Mouse (Mus musculus): ENCODE measurements around the gene Spsb3.

The Spsb3 gene

GRCm38 (mm10) chr17:24886134-24886931, at the start of gene Spsb3, which contains the start of gene Nubp2:
Gene Spsb3, plus strand, starts transcription at chr17:24886643.
Gene Nubp2, minus strand, starts transcription at chr17:24886349.
- peak; percentile 99 to 100 for DNase-seq

GRCm38 (mm10) chr17:24839842-24840241, 46.6 kb upstream of the Spsb3 start, which contains the start of gene Hagh:
Gene Hagh, plus strand, starts transcription at chr17:24840143.
- no peak for DNase-seq

GRCm38 (mm10) chr17:24840341-24840740, 46.1 kb upstream of the Spsb3 start:
- no peak for DNase-seq

- peak; percentile 71 to 81 for DNase-seq
Observed at GRCm38 (mm10) chr17:24841133-24841532, 45.3 kb upstream of the Spsb3 start.

DNA sequence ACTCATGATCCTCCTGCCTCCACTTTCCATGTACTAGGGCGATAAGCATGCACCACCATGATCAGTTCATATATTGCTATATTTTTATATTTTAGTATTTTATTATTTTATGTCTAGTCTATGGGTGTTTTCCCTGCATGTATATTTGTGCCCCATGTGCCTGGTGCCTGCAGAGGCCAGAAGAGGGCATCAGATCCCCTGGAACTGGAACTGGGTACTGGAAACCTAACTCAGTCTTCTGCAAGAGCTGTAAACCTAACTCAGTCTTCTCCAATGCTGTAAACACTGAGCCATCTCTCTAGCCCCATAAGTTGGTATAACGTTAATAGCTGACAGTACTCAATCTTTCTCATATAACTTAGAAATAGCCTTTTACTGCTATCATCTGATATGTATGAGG, 43.8 kb upstream of the Spsb3 start:
- DNase-seq = peak; percentile 53 to 62

DNA sequence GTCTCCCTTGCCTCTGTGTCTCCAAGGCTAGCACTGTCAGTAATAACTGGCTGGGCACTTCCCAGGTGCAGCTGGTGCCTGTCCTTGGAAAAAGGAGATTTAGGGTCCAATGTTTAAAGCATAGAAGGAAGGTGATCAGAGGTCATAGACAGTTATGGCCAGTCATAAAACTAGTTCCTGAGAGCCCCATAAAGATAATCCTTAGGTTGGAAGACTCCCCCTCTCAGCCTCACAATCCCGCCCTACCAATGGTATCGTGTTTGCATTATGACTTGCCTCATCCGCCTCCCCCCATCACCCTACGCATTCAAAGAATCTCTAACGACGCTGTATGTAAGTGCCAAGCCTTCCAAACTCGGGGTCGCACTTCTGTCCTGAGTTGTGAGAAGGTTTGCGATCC, 41.9 kb upstream of the Spsb3 start:
- no peak for DNase-seq

DNA sequence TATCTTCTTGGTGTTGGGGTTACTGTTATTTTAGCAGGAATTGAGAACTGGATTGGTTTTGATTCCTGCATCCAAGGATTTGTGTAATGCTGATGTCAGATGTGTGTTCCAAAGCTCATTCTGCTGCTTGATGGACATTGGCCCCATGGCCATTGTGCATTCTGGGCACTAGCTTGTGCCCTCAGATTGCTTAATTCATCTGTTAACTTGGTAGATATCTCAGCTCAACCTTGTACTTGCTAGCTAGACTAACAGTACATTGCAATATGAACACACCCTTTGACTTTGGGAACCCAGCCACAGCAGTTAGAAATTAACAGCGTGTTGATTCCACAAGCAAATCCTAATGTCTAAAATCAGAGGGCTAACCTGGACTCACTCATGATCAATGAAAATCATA, 39.1 kb upstream of the Spsb3 start:
- peak; percentile 74 to 85 for DNase-seq

DNA sequence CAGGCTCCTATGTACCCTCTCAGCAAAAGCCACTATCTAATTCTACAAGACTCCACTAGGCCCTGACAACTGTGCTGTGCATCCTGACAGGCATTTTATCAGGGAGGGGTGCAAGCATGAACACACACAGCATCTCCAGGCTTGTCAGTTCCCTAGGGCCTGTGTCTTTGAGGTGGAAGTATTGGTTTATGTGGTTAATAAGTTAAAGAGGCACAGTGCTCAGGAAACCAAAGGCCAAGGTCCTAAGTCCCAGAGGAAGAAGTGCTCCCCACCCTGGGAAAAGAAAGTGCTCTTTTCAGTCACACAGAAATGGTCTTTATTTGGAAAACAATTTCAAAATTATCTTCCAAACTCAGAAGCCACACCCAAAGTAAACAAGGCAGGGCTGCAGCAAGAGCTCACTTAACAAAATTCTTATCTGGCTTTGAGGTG, 37.8 kb upstream of the Spsb3 start:
- peak; percentile 52 to 80 for DNase-seq

GRCm38 (mm10) chr17:24849733-24850064, 36.7 kb upstream of the Spsb3 start:
- no peak for DNase-seq

DNA sequence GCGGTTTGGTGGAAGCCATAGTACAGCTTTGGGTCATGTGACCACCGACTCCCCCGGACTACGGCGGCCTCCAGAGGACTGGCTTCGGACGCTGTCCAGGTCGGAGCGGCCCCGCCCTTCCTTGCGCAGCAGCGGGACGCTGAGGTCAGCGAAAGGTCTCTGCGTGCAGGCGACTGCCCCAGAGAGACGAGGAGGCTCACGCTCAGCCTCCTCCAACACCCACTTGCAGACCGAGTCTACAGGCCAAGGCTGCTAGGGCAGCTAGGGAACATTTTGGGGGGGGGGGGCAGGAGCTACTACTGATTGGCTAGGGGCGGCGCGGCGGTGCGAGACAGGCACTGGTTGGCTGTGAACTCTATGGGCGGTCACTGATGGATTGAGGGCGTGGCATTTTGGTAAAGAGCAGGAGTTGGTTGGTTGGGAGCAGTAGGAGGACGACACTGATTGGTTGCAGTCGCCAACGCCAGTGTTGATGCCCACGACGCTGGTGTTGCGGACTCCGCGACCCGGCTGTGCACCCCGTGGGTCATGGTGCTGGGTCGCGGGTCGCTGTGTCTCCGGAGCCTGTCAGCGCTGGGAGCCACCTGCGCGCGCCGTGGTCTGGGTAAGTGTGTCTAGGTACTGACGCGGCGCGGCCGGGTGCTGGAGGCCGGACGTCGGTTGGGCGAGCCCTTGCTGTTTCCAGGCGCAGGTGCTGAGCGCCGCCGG, 36.2 kb upstream of the Spsb3 start, which contains the start of gene Fahd1:
Gene Fahd1, minus strand, starts transcription at position 300 of the 708 bp plus-strand sequence.
- peak; percentile 97 to 99 for DNase-seq

GRCm38 (mm10) chr17:24850773-24851127, 35.7 kb upstream of the Spsb3 start:
- DNase-seq = no peak

GRCm38 (mm10) chr17:24851381-24852125, 34.9 kb upstream of the Spsb3 start:
- no peak for DNase-seq

DNA sequence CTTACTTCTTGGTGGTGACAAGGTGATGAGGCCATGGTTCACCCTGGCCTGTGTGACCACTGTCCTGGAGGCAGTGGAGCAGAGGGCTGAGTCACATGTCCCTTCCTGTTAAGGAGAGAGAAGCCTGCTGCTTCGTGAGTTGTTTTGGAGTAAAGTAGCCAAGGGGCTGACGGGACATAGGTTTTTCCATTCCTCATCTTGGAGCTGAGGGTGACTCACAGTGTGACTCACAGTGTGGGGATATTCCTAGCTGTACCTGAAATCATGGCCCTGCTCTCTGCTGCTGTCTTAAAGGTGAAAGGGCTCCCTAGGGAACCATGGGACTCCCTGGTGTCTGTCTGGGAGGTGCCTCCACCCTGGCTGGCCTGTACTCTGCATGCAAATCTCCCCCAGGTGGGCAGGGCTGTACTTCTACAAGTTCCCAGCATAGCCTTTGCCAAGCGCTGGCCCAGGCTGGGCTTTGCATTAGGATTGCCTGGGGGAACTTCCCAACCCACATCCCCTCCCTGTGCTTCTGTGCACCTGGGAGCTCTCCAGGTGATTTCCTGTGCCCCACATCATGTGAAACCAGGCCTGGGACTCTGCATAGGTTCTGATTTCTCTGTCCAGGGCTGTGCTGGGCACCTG, 30.5 kb upstream of the Spsb3 start:
- DNase-seq = peak; percentile 45 to 60

DNA sequence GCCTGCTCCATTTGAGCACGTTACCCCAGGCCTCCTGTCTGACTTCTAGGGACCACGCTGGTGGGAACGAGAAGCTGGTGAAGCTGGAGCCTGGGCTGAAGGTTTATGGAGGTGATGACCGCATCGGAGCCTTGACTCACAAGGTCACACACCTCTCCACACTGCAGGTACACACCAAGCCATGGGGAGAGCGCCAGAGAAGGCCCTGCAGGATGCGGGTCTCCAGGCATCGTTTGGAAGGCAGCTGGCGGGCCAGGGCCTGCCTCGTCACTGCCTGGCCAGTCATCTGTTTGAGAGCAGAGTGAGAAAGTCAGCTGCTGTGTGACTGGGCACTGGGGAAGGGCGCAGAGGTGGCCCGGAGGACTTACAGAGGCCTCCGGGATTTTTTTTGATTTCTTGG, 29.9 kb upstream of the Spsb3 start:
- peak in 1 of 2 experiments; percentile 10 for DNase-seq

DNA sequence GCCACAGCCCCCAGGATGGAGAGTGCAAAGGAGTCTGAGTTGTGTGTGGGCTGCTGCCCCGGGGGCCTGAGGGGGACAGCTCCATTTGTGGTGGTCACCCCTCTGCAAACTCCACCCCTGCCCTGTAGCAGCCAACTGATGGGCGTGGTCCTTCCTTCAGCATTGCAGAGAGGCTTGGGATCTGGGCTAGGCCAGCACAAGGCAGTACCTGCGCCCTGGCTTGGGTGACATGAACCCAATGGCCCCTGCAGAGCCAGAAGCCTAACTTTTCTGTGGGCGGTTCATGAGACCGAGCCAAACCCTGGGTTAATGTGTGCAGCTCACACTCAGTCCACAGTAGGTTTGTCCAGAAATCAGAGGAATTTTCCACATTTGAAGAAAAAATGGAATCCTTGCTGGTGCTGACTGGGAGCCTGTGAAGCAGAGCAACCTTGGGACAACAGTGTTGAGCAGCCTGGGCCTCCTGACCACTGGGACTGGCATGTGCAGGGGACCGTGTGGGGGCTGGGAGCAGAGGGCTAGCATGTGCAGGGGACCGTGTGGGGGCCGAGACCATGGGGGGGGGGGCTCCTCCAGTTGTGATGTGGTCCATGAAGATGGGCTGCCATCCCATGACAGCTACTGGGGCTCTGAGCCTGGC, 28.5 kb upstream of the Spsb3 start:
- DNase-seq = peak; percentile 88 to 93

GRCm38 (mm10) chr17:24858967-24859366, 27.5 kb upstream of the Spsb3 start:
- peak in 1 of 2 experiments; percentile 26 for DNase-seq

- DNase-seq = no peak
Observed at GRCm38 (mm10) chr17:24860076-24860475, 26.4 kb upstream of the Spsb3 start.

DNA sequence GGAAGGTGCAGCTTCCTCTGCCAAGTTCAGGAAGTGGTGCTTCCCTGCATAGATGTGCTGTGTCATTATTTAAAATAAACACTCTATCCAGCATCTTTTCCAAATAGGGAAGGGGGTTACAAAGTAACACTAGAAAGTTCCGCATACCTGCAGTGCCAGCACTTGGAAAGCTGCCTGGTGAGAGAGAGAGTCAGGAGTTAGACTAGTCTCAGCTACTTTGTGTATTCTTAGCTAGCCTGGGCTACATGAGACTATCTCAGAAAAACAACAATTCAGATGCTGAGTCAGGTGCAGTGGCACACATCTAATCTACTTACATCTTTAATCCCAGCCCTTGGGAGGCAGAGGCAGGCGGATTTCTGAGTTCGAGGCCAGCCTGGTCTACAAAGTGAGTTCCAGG, 24.7 kb upstream of the Spsb3 start:
- no peak for DNase-seq

- no peak for DNase-seq
Observed at GRCm38 (mm10) chr17:24865776-24866175, 20.7 kb upstream of the Spsb3 start, which contains the start of gene Igfals. Gene Igfals, plus strand, starts transcription at chr17:24865997.

GRCm38 (mm10) chr17:24867914-24868313, 18.5 kb upstream of the Spsb3 start:
- DNase-seq = no peak

DNA sequence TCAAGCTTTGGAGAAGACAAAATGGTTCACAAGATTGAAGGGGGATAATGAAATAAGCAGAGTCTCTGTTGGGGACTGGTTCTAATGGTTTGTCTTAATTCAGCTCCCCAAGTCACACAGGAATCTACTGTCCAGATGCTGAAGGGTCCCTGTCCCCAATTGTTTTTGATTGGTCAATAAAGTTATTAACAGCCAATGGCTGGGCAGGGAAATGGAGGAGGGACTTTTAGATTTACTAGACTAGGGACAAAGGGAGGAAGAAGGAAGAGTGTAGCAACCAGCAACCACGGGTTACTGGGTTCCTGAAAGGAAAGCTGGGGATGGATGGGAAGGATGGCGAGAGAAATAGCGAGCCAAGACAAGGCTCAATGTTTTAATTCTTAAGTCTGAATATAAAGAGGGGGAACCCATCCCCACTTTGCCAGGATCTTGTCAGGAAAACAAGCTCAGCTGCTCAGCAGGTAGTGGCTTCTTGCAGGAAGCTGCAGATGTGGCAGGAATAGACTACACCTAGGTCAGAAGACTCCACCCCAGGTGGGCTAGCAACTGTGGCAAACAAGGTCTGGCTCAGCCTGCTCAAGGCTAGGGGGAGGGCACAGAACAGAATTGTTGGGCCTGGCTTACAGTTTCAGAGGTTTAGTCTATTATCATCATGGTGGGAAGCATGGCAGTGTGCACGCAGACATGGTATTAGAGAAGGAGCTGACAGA, 12.6 kb upstream of the Spsb3 start:
- DNase-seq = no peak

DNA sequence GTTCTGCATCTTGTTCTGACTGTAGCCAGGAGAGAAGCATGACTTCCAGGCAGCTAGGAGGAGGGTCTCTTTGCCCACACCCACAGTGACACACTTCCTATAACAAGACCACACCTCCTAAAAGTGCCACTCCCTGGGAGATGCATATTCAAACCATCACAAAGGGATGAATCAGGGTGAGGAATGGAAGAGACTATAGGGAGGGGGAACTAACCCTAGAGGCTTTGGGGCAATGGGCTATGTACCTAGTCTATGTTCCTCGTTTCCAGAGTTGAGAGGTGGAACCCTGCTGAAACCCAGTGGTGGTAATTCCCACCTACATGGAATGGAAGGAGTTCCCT, 12.1 kb upstream of the Spsb3 start:
- no peak for DNase-seq
